Comparison of ENCODE assay signal across 9 mouse cellular contexts in the genomic region with DNA sequence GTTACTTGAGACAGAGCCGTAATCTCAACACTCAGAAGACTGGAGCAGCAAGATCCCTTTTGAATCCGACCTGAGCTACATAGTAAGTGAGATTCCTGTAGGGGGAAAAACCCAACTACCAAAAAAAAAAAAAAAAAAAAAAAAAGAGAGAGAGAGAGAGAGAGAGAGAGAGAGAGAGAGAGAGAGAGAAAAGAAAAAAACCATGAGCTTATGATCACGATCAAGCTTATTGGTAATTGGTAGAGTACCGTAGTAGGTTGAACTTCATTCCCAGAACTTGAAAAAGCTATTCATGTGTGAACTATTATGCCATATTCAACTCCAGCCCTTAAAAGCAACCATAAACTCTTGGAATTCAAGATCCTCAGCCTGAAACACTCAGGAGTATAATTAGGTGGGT. TPM values are rescaled to one million over a fixed set of nuclear protein-coding genes. Genes with fewer than 3 reads are reported as not detected.
DNase-seq lines count a peak whose midpoint lies in the region; ATAC-seq and TF ChIP-seq lines count a peak whose summit lies in the region.
"Had no signal": no experiment of that assay in that cellular context is flagged by ENCODE, and none has a peak within 500 bp of the region (broad histone marks: within the 10 kb centered on the region; RNA-seq: fewer than 3 reads in every experiment).

No protein-coding gene starts in this region.

- H3K27me3 ChIP-seq in embryonic facial prominence, embryonic 11.5 days (ENCODE audit: control insufficient read depth, insufficient read depth, low read length) = no peaks in the 10 kb centered on the region
- H3K27me3 ChIP-seq in hindbrain, embryonic 16.5 days (replicated peaks; ENCODE audit: control insufficient read depth, insufficient read depth, low read length) = peaks cover 8% of the 10 kb centered on the region; the same call in 1 of the 2 replicates
- peaks cover 16% of the 10 kb centered on the region for H3K27me3 ChIP-seq in midbrain, embryonic 16.5 days (ENCODE audit: control insufficient read depth, insufficient read depth, low read depth, low read length)

- no peak overlapping the region for H3K9ac ChIP-seq in embryonic facial prominence, embryonic 11.5 days (replicated peaks; ENCODE audit: low read length)
- no peak overlapping the region for H3K9ac ChIP-seq in hindbrain, embryonic 16.5 days (ENCODE audit: low read depth, low read length)
- H3K9ac ChIP-seq in midbrain, embryonic 16.5 days (ENCODE audit: low read depth, low read length) = no peak overlapping the region

- no peaks in the 10 kb centered on the region for H3K36me3 ChIP-seq in embryonic facial prominence, embryonic 11.5 days (replicated peaks; ENCODE audit: control insufficient read depth, insufficient read depth, low read depth, low read length)
- H3K36me3 ChIP-seq in hindbrain, embryonic 16.5 days (ENCODE audit: control insufficient read depth, insufficient read depth, low read length) = no peaks in the 10 kb centered on the region
- no peaks in the 10 kb centered on the region for H3K36me3 ChIP-seq in midbrain, embryonic 16.5 days (ENCODE audit: control insufficient read depth, insufficient read depth, low read length)

- H3K9me3 ChIP-seq in embryonic facial prominence, embryonic 11.5 days (replicated peaks; ENCODE audit: control insufficient read depth, low read length) = no peaks in the 10 kb centered on the region
- no peaks in the 10 kb centered on the region for H3K9me3 ChIP-seq in hindbrain, embryonic 16.5 days (ENCODE audit: control insufficient read depth, low read length)
- no peaks in the 10 kb centered on the region for H3K9me3 ChIP-seq in midbrain, embryonic 16.5 days (replicated peaks; ENCODE audit: control insufficient read depth, low read length, poor library complexity, severe bottlenecking)

- 14% methylated on average over 4 of the region's 4 CpGs for WGBS in lung, adult 2 months
- 64% methylated on average over 4 of the region's 4 CpGs for WGBS in embryonic facial prominence, embryonic 11.5 days
- WGBS in hindbrain, embryonic 16.5 days = 61% methylated on average over 4 of the region's 4 CpGs
- 67% methylated on average over 4 of the region's 4 CpGs for WGBS in midbrain, embryonic 16.5 days

- no peak overlapping the region for H3K27ac ChIP-seq in embryonic facial prominence, embryonic 11.5 days (replicated peaks; ENCODE audit: low read depth, low read length)
- peak overlapping the region; percentile 37; the same call in 1 of the 2 replicates for H3K27ac ChIP-seq in hindbrain, embryonic 16.5 days (ENCODE audit: low read depth, low read length)
- H3K27ac ChIP-seq in midbrain, embryonic 16.5 days (ENCODE audit: low read length) = no peak overlapping the region

- no peak for TF ChIP-seq POLR2A in lung, adult 2 months (IDR thresholded peaks at IDR 0.05; ENCODE audit: borderline replicate concordance, extremely low read depth, low read depth, low read length)

- peak overlapping the region; percentile 85 for H3K4me2 ChIP-seq in embryonic facial prominence, embryonic 11.5 days (ENCODE audit: low read depth, low read length)
- peak overlapping the region; percentile 79 for H3K4me2 ChIP-seq in hindbrain, embryonic 16.5 days (ENCODE audit: low read length)
- peak overlapping the region; percentile 68 for H3K4me2 ChIP-seq in midbrain, embryonic 16.5 days (ENCODE audit: low read length)

- no peak for TF ChIP-seq CTCF in lung, adult 2 months (IDR thresholded peaks at IDR 0.05; ENCODE audit: insufficient read depth, low read length)

- no peak for ATAC-seq in embryonic facial prominence, embryonic 11.5 days (replicated peaks; ENCODE audit: insufficient number of reproducible peaks, low FRiP score, low TSS enrichment, low read depth)
- no peak for ATAC-seq in hindbrain, embryonic 16.5 days
- no peak for ATAC-seq in midbrain, embryonic 16.5 days

- DNase-seq in lung, adult 2 months = no peak
- no peak for DNase-seq in lung, postnatal 14 days
- DNase-seq in embryonic facial prominence, embryonic 11.5 days (ENCODE audit: low spot score) = no peak
- no peak for DNase-seq in adrenal gland, adult 2 months
- no peak for DNase-seq in layer of hippocampus, adult 9-11 months
- DNase-seq in layer of hippocampus, adult 8-10 months (ENCODE audit: low spot score in 2 of 2) = no peak
- DNase-seq: right cerebral cortex, postnatal 25 days had no signal

- H3K4me1 ChIP-seq in lung, adult 2 months (ENCODE audit: control insufficient read depth, insufficient read depth, low read length) = peaks cover 37% of the 10 kb centered on the region
- peaks cover 7% of the 10 kb centered on the region for H3K4me1 ChIP-seq in embryonic facial prominence, embryonic 11.5 days (ENCODE audit: control insufficient read depth, insufficient read depth, low read length)
- peaks cover 18% of the 10 kb centered on the region for H3K4me1 ChIP-seq in hindbrain, embryonic 16.5 days (ENCODE audit: control insufficient read depth, insufficient read depth, low read depth, low read length)
- H3K4me1 ChIP-seq in midbrain, embryonic 16.5 days (ENCODE audit: control insufficient read depth, insufficient read depth, low read length) = peaks cover 18% of the 10 kb centered on the region

- H3K4me3 ChIP-seq in lung, adult 2 months (replicated peaks; ENCODE audit: extremely low read depth, low read depth, low read length) = peak overlapping the region; percentile 74
- peak overlapping the region; percentile 61 for H3K4me3 ChIP-seq in embryonic facial prominence, embryonic 11.5 days (ENCODE audit: low read depth, low read length)
- peak overlapping the region; percentile 47 for H3K4me3 ChIP-seq in hindbrain, embryonic 16.5 days (ENCODE audit: low read length)
- peak overlapping the region; percentile 41 for H3K4me3 ChIP-seq in midbrain, embryonic 16.5 days (ENCODE audit: low read depth, low read length)

RNA-seq across cellular contexts. Expression of gene Anxa2, which starts 1.3 kb away (rescaled TPM):
- polyA plus RNA-seq in lung, adult 2 months (2012; rRNA removed) = 352 and 457 TPM in 2 replicates
- polyA plus RNA-seq in embryonic facial prominence, embryonic 11.5 days (2014; fragmentation: Nextera tagmentation; extraction: Ambion mirVana) = 288 and 316 TPM in 2 replicates
- 153 and 199 TPM in 2 replicates for polyA plus RNA-seq in hindbrain, embryonic 16.5 days (2015; fragmentation: Nextera tagmentation; extraction: Ambion mirVana)
- polyA plus RNA-seq in midbrain, embryonic 16.5 days (2015; fragmentation: Nextera tagmentation; extraction: Ambion mirVana) = 95.3 and 96.4 TPM in 2 replicates
- total RNA-seq in adrenal gland, adult 2 months (2021) = 100 to 1,000 TPM; 349 to 528 TPM
- polyA plus RNA-seq in adrenal gland, adult 2 months (2012; rRNA removed) = 194 and 230 TPM in 2 replicates
- total RNA-seq in layer of hippocampus, adult 8-10 months (2022) = 10 to 100 TPM; 12.0 to 19.0 (median 15.6) TPM

RNA-seq across cellular contexts. Expression of gene Ice2, which starts 57.0 kb away (rescaled TPM):
- 1.8 and 2.9 TPM in 2 replicates for polyA plus RNA-seq in lung, adult 2 months (2012; rRNA removed)
- 27.3 and 32.1 TPM in 2 replicates for polyA plus RNA-seq in embryonic facial prominence, embryonic 11.5 days (2014; fragmentation: Nextera tagmentation; extraction: Ambion mirVana)
- polyA plus RNA-seq in hindbrain, embryonic 16.5 days (2015; fragmentation: Nextera tagmentation; extraction: Ambion mirVana) = 8.3 and 9.4 TPM in 2 replicates
- polyA plus RNA-seq in midbrain, embryonic 16.5 days (2015; fragmentation: Nextera tagmentation; extraction: Ambion mirVana) = 9.8 and 11.7 TPM in 2 replicates
- 10 to 100 TPM; 13.1 to 13.7 TPM for total RNA-seq in adrenal gland, adult 2 months (2021)
- polyA plus RNA-seq in adrenal gland, adult 2 months (2012; rRNA removed) = 1.5 and 1.7 TPM in 2 replicates
- total RNA-seq in layer of hippocampus, adult 8-10 months (2022) = 10 to 100 TPM; 12.2 to 15.5 (median 13.5) TPM
